Mouse (Mus musculus): ENCODE results near the gene Wdr3. TPM values are rescaled to one million over a fixed set of nuclear protein-coding genes. Genes with fewer than 3 reads are reported as not detected.
A peak's percentile ranks its signal among the peaks of the same experiment; 100 is the strongest.

The Wdr3 gene
- 31.6 and 45.3 TPM in 2 replicates for polyA plus RNA-seq (2014; fragmentation: Nextera tagmentation; extraction: Ambion mirVana)

DNA sequence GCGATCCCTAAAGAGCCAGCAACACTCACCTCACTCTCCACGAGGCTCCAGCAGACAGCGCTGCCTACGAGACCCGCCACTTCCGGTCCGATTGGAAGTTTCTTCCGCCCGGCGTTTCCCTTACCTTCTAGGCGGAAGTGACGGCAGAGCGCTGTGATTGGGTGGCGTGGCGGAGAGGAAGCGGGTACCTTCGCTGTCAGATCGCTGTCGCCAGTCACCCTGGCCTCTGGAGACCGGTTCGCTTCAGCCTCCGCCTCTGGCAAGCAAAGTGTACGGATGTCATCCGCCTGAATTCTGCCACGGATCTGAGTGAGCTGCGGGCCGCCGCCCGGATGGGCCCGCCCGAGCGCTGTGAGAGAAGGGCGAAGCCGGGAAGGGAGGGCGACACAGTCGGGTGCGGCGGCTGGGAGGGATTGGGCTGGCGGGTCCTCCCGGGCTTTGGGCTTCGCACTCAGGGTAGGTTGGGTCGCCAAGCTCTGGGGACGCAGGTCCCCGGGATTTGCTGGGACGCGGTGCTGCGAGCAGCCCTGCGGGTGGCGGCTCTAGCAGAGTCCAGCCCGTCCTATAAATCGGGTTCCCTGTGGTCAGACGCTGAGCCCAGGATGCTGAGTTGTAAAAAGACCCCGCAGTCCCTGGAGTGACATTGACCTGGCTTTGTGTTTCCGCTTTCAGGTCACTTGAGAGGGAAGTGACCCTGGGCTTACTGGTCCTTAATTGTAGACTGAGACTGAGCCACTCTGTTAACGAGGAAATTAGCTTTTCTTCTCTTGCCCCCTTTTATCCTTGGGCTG lies at the start of gene Wdr3, which contains the start of gene Gdap2:
Wdr3 (minus strand) TSS at position 93 of the 791 bp plus-strand sequence.
Gdap2 (plus strand) TSS at position 67 of the 791 bp plus-strand sequence.
- Histone ChIP-seq H3K4me3 (ENCODE audit: low read length) (peak within 1 kb of the TSS; percentile 90), H3K36me3 (ENCODE audit: control insufficient read depth, insufficient read depth, low read length) (peaks cover 24% of the 10 kb centered on the region), H3K9me3 (ENCODE audit: control insufficient read depth, low read length) (no peaks in the 10 kb centered on the region), H3K9ac (ENCODE audit: low read depth, low read length) (peak within 1 kb of the TSS; percentile 79), H3K4me2 (replicated peaks; ENCODE audit: low read depth, low read length) (peak within 1 kb of the TSS; percentile 79), H3K27ac (ENCODE audit: low read depth, low read length) (peak within 1 kb of the TSS; percentile 62; the same call in 1 of the 2 replicates), H3K4me1 (ENCODE audit: control insufficient read depth, insufficient read depth, low read length) (no peaks in the 10 kb centered on the region; the same call in 1 of the 2 replicates), H3K27me3 (ENCODE audit: control insufficient read depth, insufficient read depth, low read length) (no peaks in the 10 kb centered on the region)
- peak; percentile 98 for ATAC-seq (ENCODE audit: low FRiP score, low TSS enrichment)
- under 1% methylated on average over 55 of the region's 55 CpGs for WGBS

DNA sequence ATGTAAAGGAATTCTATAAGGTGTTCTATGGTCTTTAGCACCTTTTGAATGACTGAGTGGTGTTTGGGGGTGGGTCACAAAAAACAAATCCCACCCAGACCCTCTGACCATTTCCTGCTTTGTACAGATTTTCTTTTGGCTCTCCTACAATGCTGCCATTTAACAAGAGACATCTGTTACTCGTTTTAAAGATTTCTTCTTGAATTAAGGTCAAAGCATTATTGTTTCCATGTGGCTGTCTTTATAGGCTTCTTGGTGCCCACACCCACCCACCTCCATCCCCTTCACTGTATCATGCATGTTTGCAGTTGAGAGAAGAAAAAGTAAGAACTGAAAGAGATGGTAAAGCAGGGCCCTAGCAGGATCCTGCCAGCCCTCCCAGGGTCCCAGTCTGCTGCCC lies 44.8 kb upstream of the Wdr3 start:
- Histone ChIP-seq H3K4me2 (replicated peaks; ENCODE audit: low read depth, low read length) (no peak overlapping the region), H3K36me3 (ENCODE audit: control insufficient read depth, insufficient read depth, low read length) (peaks cover 12% of the 10 kb centered on the region), H3K9ac (ENCODE audit: low read depth, low read length) (no peak overlapping the region), H3K27ac (ENCODE audit: low read depth, low read length) (no peak overlapping the region), H3K27me3 (ENCODE audit: control insufficient read depth, insufficient read depth, low read length) (no peaks in the 10 kb centered on the region), H3K4me3 (ENCODE audit: low read length) (no peak overlapping the region), H3K4me1 (ENCODE audit: control insufficient read depth, insufficient read depth, low read length) (no peaks in the 10 kb centered on the region), H3K9me3 (ENCODE audit: control insufficient read depth, low read length) (no peaks in the 10 kb centered on the region)
- ATAC-seq (ENCODE audit: low FRiP score, low TSS enrichment), result no peak
- 60% methylated on average over 1 of the region's 1 CpGs for WGBS

DNA sequence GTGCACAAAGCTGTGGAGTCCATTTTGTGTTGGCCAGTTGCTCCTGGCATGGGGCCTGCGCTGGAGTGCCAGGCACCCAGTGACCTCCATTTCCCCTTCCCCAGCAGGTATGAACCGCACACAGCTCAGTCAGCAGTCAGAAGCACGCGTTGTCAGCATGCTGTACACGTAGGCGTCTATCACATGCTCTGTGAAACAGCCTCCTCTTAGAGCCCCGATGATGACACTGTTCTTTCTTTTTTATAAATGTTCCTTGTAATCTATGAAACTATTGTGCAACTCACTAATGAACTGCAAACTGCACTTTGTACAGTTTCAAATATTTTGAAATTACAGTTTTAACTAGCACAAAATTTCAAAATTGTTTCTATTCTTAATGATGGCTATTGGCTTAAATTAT lies 39.3 kb upstream of the Wdr3 start:
- no peak overlapping the region for H3K4me2 ChIP-seq (replicated peaks; ENCODE audit: low read depth, low read length)
- 93% methylated on average over 7 of the region's 7 CpGs for WGBS
- H3K9ac ChIP-seq (ENCODE audit: low read depth, low read length), result no peak overlapping the region
- no peaks in the 10 kb centered on the region for H3K27me3 ChIP-seq (ENCODE audit: control insufficient read depth, insufficient read depth, low read length)
- ATAC-seq (ENCODE audit: low FRiP score, low TSS enrichment), result no peak
- H3K9me3 ChIP-seq (ENCODE audit: control insufficient read depth, low read length), result no peaks in the 10 kb centered on the region
- H3K36me3 ChIP-seq (ENCODE audit: control insufficient read depth, insufficient read depth, low read length), result peaks cover 17% of the 10 kb centered on the region
- no peak overlapping the region for H3K4me3 ChIP-seq (ENCODE audit: low read length)
- H3K27ac ChIP-seq (ENCODE audit: low read depth, low read length), result no peak overlapping the region
- H3K4me1 ChIP-seq (ENCODE audit: control insufficient read depth, insufficient read depth, low read length), result no peaks in the 10 kb centered on the region

DNA sequence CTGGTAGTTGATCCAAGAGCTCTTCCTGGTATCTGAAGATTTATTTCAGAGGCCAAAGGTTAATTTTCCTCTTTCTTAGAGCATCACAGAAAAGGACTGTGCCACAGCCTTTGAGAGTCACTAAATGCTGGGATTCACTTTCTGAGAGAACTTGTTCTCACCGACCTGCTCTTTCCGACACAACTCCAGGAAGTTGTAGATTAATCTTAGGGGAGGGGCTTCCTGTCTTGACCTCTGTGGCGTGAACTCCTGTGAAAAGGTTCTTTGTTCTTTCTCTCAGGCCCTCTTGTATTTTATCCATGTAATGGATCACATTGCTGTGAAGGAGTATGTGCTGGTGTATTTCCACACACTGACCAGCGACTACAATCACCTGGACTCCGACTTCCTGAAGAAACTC lies 32.0 kb upstream of the Wdr3 start:
- ATAC-seq (ENCODE audit: low FRiP score, low TSS enrichment), result no peak
- H3K9ac ChIP-seq (ENCODE audit: low read depth, low read length), result no peak overlapping the region
- no peaks in the 10 kb centered on the region for H3K4me1 ChIP-seq (ENCODE audit: control insufficient read depth, insufficient read depth, low read length)
- H3K9me3 ChIP-seq (ENCODE audit: control insufficient read depth, low read length), result no peaks in the 10 kb centered on the region
- no peaks in the 10 kb centered on the region for H3K27me3 ChIP-seq (ENCODE audit: control insufficient read depth, insufficient read depth, low read length)
- H3K27ac ChIP-seq (ENCODE audit: low read depth, low read length), result no peak overlapping the region
- 19% methylated on average over 5 of the region's 5 CpGs for WGBS
- no peak overlapping the region for H3K4me3 ChIP-seq (ENCODE audit: low read length)
- no peak overlapping the region for H3K4me2 ChIP-seq (replicated peaks; ENCODE audit: low read depth, low read length)
- H3K36me3 ChIP-seq (ENCODE audit: control insufficient read depth, insufficient read depth, low read length), result peaks cover 12% of the 10 kb centered on the region; the same call in 1 of the 2 replicates

DNA sequence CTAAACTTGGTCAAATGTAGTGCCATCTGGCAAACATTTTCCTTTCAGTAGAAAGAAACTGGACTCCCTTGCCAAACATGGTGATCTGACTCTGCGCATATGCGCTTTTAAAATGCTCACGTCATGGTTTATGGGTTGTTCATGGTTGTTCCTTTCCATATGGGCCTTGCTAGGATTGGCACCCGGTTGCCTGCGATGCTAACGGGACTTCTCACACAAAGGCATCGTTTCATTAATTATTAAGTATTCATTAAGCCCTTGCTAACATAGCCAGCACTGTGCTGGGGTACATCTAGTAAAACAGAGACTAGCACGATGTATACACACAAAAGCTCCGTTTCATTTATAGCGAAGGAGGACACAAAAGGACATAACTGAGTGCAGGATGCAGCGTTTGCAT lies 27.7 kb upstream of the Wdr3 start:
- no peak for ATAC-seq (ENCODE audit: low FRiP score, low TSS enrichment)

DNA sequence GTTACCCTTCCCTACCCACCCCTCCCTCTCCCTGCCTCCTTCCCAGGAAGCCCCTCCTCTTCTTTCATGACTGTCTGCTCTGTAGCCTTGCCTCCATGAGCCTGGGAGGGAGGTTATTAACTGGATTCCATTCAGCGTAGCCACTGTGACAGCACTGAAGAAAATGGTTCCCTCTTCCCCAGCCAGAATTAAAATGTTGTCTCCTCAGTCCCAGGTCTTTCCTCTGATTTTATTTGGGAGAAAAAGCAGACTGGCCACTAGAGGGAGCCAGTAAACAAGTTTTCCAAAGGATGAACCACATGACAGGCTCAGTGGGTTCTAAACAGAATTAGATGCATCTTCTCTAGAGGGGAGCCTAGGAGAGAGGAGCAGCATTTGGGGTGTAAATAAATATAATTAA lies 27.2 kb upstream of the Wdr3 start:
- peaks cover 23% of the 10 kb centered on the region for H3K36me3 ChIP-seq (ENCODE audit: control insufficient read depth, insufficient read depth, low read length)
- no peak overlapping the region for H3K4me2 ChIP-seq (replicated peaks; ENCODE audit: low read depth, low read length)
- H3K4me1 ChIP-seq (ENCODE audit: control insufficient read depth, insufficient read depth, low read length), result no peaks in the 10 kb centered on the region
- no peaks in the 10 kb centered on the region for H3K9me3 ChIP-seq (ENCODE audit: control insufficient read depth, low read length)
- peak; percentile 81; the same call in 1 of the 2 replicates for ATAC-seq (ENCODE audit: low FRiP score, low TSS enrichment)
- no peak overlapping the region for H3K27ac ChIP-seq (ENCODE audit: low read depth, low read length)
- H3K9ac ChIP-seq (ENCODE audit: low read depth, low read length), result no peak overlapping the region
- no peak overlapping the region for H3K4me3 ChIP-seq (ENCODE audit: low read length)
- 29% methylated on average over 1 of the region's 1 CpGs for whole genome bisulfite sequencing
- no peaks in the 10 kb centered on the region for H3K27me3 ChIP-seq (ENCODE audit: control insufficient read depth, insufficient read depth, low read length)

More for the DNA sequence above, 27.7 kb upstream of the Wdr3 start:
- H3K4me1 ChIP-seq (ENCODE audit: control insufficient read depth, insufficient read depth, low read length), result no peaks in the 10 kb centered on the region
- 87% methylated on average over 11 of the region's 11 CpGs for WGBS
- H3K4me2 ChIP-seq (replicated peaks; ENCODE audit: low read depth, low read length), result no peak overlapping the region
- H3K4me3 ChIP-seq (ENCODE audit: low read length), result no peak overlapping the region
- H3K27ac ChIP-seq (ENCODE audit: low read depth, low read length), result no peak overlapping the region
- no peaks in the 10 kb centered on the region for H3K9me3 ChIP-seq (ENCODE audit: control insufficient read depth, low read length)
- H3K9ac ChIP-seq (ENCODE audit: low read depth, low read length), result no peak overlapping the region
- no peaks in the 10 kb centered on the region for H3K27me3 ChIP-seq (ENCODE audit: control insufficient read depth, insufficient read depth, low read length)
- peaks cover 23% of the 10 kb centered on the region for H3K36me3 ChIP-seq (ENCODE audit: control insufficient read depth, insufficient read depth, low read length)

DNA sequence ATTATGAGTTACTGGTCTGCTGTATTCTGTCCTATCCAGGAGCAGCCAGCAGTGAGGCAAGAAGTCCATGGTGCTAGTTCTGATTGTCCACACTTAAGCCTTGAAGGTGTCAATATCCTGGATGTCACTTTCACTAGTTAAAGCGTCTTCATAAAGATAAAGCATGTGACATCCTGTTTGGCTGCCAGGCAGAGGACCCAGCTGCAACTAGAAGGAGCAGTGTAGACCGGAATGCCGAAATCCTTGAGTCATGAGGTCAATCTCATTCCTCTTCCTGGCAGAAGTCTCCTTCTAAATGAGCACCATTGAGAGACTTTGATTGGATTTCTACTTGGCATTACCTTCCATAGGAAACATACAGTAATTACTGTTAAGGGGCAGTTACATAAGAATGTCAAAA lies 18.3 kb upstream of the Wdr3 start:
- Histone ChIP-seq H3K4me1 (ENCODE audit: control insufficient read depth, insufficient read depth, low read length) (no peaks in the 10 kb centered on the region), H3K4me2 (replicated peaks; ENCODE audit: low read depth, low read length) (no peak overlapping the region), H3K36me3 (ENCODE audit: control insufficient read depth, insufficient read depth, low read length) (peaks cover 18% of the 10 kb centered on the region; the same call in 1 of the 2 replicates), H3K4me3 (ENCODE audit: low read length) (no peak overlapping the region), H3K27ac (ENCODE audit: low read depth, low read length) (no peak overlapping the region), H3K9me3 (ENCODE audit: control insufficient read depth, low read length) (no peaks in the 10 kb centered on the region), H3K9ac (ENCODE audit: low read depth, low read length) (no peak overlapping the region), H3K27me3 (ENCODE audit: control insufficient read depth, insufficient read depth, low read length) (no peaks in the 10 kb centered on the region)
- WGBS, result 76% methylated on average over 3 of the region's 3 CpGs
- ATAC-seq (ENCODE audit: low FRiP score, low TSS enrichment), result no peak

DNA sequence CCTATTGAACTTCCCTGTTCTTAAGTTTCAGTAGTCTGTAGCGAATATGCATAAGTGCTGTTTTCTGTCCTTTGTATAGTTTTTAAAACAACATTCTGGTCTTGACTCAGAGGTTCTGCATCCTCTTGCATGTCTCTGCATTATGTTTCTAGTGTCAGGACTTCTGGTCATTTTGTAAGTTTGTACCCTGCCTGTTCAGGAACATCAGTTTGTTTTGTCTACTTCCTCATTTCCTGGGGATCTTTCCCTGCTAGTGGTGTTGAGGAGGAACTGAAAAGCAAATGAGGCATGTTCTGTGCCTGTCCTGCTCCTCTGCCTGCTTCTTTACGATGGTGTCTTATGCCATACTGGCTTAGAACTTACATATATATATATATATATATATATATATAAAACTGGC lies 13.8 kb upstream of the Wdr3 start:
- H3K27me3 ChIP-seq (ENCODE audit: control insufficient read depth, insufficient read depth, low read length), result no peaks in the 10 kb centered on the region
- WGBS, result 93% methylated on average over 2 of the region's 2 CpGs
- no peak overlapping the region for H3K9ac ChIP-seq (ENCODE audit: low read depth, low read length)
- H3K4me3 ChIP-seq (ENCODE audit: low read length), result no peak overlapping the region
- H3K4me1 ChIP-seq (ENCODE audit: control insufficient read depth, insufficient read depth, low read length), result no peaks in the 10 kb centered on the region
- H3K4me2 ChIP-seq (replicated peaks; ENCODE audit: low read depth, low read length), result no peak overlapping the region
- no peaks in the 10 kb centered on the region for H3K9me3 ChIP-seq (ENCODE audit: control insufficient read depth, low read length)
- H3K36me3 ChIP-seq (ENCODE audit: control insufficient read depth, insufficient read depth, low read length), result peaks cover 29% of the 10 kb centered on the region; the same call in 1 of the 2 replicates
- no peak for ATAC-seq (ENCODE audit: low FRiP score, low TSS enrichment)
- H3K27ac ChIP-seq (ENCODE audit: low read depth, low read length), result no peak overlapping the region

DNA sequence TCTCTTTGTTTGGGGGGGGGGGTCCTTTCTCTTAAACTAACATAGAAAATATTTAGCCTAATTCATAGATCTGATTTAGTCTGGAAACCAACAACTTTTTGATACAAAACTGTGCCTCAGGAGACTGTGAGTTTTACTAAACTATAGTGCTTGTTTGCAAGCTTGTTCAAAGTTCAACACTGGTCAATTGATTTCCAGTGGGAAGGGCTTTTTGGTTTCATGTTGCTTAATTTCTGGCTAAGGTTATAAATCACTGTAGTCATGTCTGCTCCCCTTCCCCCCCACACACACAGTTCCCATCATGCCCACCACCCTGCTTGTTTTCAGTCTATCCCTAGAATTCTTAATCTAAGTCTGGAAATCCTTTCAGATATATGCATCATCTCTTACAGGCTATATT lies 2.8 kb upstream of the Wdr3 start:
- H3K27ac ChIP-seq (ENCODE audit: low read depth, low read length), result no peak overlapping the region
- peaks cover 8% of the 10 kb centered on the region; the same call in 1 of the 2 replicates for H3K36me3 ChIP-seq (ENCODE audit: control insufficient read depth, insufficient read depth, low read length)
- no peak overlapping the region for H3K9ac ChIP-seq (ENCODE audit: low read depth, low read length)
- no peak overlapping the region for H3K4me3 ChIP-seq (ENCODE audit: low read length)
- H3K4me2 ChIP-seq (replicated peaks; ENCODE audit: low read depth, low read length), result no peak overlapping the region
- no peaks in the 10 kb centered on the region for H3K9me3 ChIP-seq (ENCODE audit: control insufficient read depth, low read length)
- ATAC-seq (ENCODE audit: low FRiP score, low TSS enrichment), result no peak
- H3K4me1 ChIP-seq (ENCODE audit: control insufficient read depth, insufficient read depth, low read length), result no peaks in the 10 kb centered on the region; the same call in 1 of the 2 replicates
- H3K27me3 ChIP-seq (ENCODE audit: control insufficient read depth, insufficient read depth, low read length), result no peaks in the 10 kb centered on the region

Measured in kidney, embryonic 14.5 days (tissue).